7 mouse cellular contexts compared by ENCODE assay signal in genomic region chr16:32867919-32868552, GRCm38 (mm10). TPM values are rescaled to one million over a fixed set of nuclear protein-coding genes. Genes with fewer than 3 reads are reported as not detected.
DNase-seq lines count a peak whose midpoint lies in the region; ATAC-seq lines count a peak whose summit lies in the region.

No protein-coding gene starts in this region.

- H3K9ac ChIP-seq in embryonic facial prominence, embryonic 11.5 days (replicated peaks; ENCODE audit: low read length), result peak overlapping the region; percentile 68
- peak overlapping the region; percentile 79 for H3K9ac ChIP-seq in midbrain, embryonic 13.5 days (replicated peaks)

- peak; percentile 99 for ATAC-seq in embryonic facial prominence, embryonic 11.5 days (replicated peaks; ENCODE audit: insufficient number of reproducible peaks, low FRiP score, low TSS enrichment, low read depth)
- peak; percentile 97 for ATAC-seq in granulocyte monocyte progenitor cell, adult 5-6 weeks (replicated peaks; ENCODE audit: poor library complexity, severe bottlenecking)
- peak; percentile 99 for ATAC-seq in midbrain, embryonic 13.5 days

- WGBS in embryonic facial prominence, embryonic 11.5 days, result under 1% methylated on average over 35 of the region's 35 CpGs
- WGBS in limb, embryonic 10.5 days, result under 1% methylated on average over 35 of the region's 35 CpGs
- under 1% methylated on average over 35 of the region's 35 CpGs for WGBS in midbrain, embryonic 13.5 days

- H3K9me3 ChIP-seq in embryonic facial prominence, embryonic 11.5 days (replicated peaks; ENCODE audit: control insufficient read depth, low read length), result no peaks in the 10 kb centered on the region
- no peaks in the 10 kb centered on the region for H3K9me3 ChIP-seq in limb, embryonic 10.5 days (replicated peaks)
- no peaks in the 10 kb centered on the region for H3K9me3 ChIP-seq in midbrain, embryonic 13.5 days

- H3K4me1 ChIP-seq in embryonic facial prominence, embryonic 11.5 days (ENCODE audit: control insufficient read depth, insufficient read depth, low read length), result no peaks in the 10 kb centered on the region; the same call in 1 of the 2 replicates
- peaks cover 17% of the 10 kb centered on the region for H3K4me1 ChIP-seq in limb, embryonic 10.5 days
- peaks cover 25% of the 10 kb centered on the region for H3K4me1 ChIP-seq in midbrain, embryonic 13.5 days (replicated peaks)

- H3K27me3 ChIP-seq in embryonic facial prominence, embryonic 11.5 days (ENCODE audit: control insufficient read depth, insufficient read depth, low read length), result no peaks in the 10 kb centered on the region
- H3K27me3 ChIP-seq in limb, embryonic 10.5 days (ENCODE audit: low read depth, poor library complexity, severe bottlenecking), result no peaks in the 10 kb centered on the region
- no peaks in the 10 kb centered on the region for H3K27me3 ChIP-seq in midbrain, embryonic 13.5 days

- H3K36me3 ChIP-seq in embryonic facial prominence, embryonic 11.5 days (replicated peaks; ENCODE audit: control insufficient read depth, insufficient read depth, low read depth, low read length), result no peaks in the 10 kb centered on the region
- H3K36me3 ChIP-seq in limb, embryonic 10.5 days, result no peaks in the 10 kb centered on the region
- H3K36me3 ChIP-seq in midbrain, embryonic 13.5 days, result 0 out of 2 replicates have a peak, but pooled peaks cover 4% of the 10 kb centered on the region

- H3K4me3 ChIP-seq in embryonic facial prominence, embryonic 11.5 days (ENCODE audit: low read depth, low read length), result peak overlapping the region; percentile 66
- H3K4me3 ChIP-seq in limb, embryonic 10.5 days, result peak overlapping the region; percentile 94
- H3K4me3 ChIP-seq in midbrain, embryonic 13.5 days (replicated peaks), result peak overlapping the region; percentile 62

- H3K4me2 ChIP-seq in embryonic facial prominence, embryonic 11.5 days (ENCODE audit: low read depth, low read length), result peak overlapping the region; percentile 74
- H3K4me2 ChIP-seq in midbrain, embryonic 13.5 days (replicated peaks), result peak overlapping the region; percentile 72

- DNase-seq in adrenal gland, postnatal 14 days, result peak; percentile 95
- DNase-seq in embryonic facial prominence, embryonic 11.5 days (ENCODE audit: low spot score), result peak; percentile 95
- peak; percentile 92 for DNase-seq in kidney, adult 11 months
- DNase-seq in limb, embryonic 10.5 days (ENCODE audit: low spot score), result peak; percentile 90
- DNase-seq in spleen, adult 12 weeks (ENCODE audit: low spot score), result peak; percentile 72

- H3K27ac ChIP-seq in embryonic facial prominence, embryonic 11.5 days (replicated peaks; ENCODE audit: low read depth, low read length), result no peak overlapping the region
- peak overlapping the region; percentile 84 for H3K27ac ChIP-seq in limb, embryonic 10.5 days
- H3K27ac ChIP-seq in midbrain, embryonic 13.5 days, result peak overlapping the region; percentile 78

RNA-seq across cellular contexts. Expression of gene Fyttd1, which starts 9.3 kb away (rescaled TPM):
- total RNA-seq in adrenal gland, postnatal 14 days (2021), result 99.8 and 104 TPM in 2 replicates
- 147 and 156 TPM in 2 replicates for polyA plus RNA-seq in embryonic facial prominence, embryonic 11.5 days (2014; fragmentation: Nextera tagmentation; extraction: Ambion mirVana)
- 15.9 and 23.6 TPM in 2 replicates for total RNA-seq in granulocyte monocyte progenitor cell, adult 5-6 weeks (2014; fragmentation: Nextera tagmentation)
- total RNA-seq in granulocyte monocyte progenitor cell, adult 5-6 weeks (2017), result 58.2 and 68.9 TPM in 2 replicates
- 91.6 and 94.8 TPM in 2 replicates for polyA plus RNA-seq in limb, embryonic 10.5 days (2016; fragmentation: Nextera tagmentation; extraction: Ambion mirVana)
- 110 and 126 TPM in 2 replicates for polyA plus RNA-seq in midbrain, embryonic 13.5 days (2015; fragmentation: Nextera tagmentation; extraction: Ambion mirVana)

RNA-seq across cellular contexts. Expression of gene Rubcn, which starts 9.5 kb away (rescaled TPM):
- 27.9 and 32.7 TPM in 2 replicates for total RNA-seq in adrenal gland, postnatal 14 days (2021)
- polyA plus RNA-seq in embryonic facial prominence, embryonic 11.5 days (2014; fragmentation: Nextera tagmentation; extraction: Ambion mirVana), result 10.5 and 12.7 TPM in 2 replicates
- total RNA-seq in granulocyte monocyte progenitor cell, adult 5-6 weeks (2014; fragmentation: Nextera tagmentation), result 19.7 and 31.5 TPM in 2 replicates
- 10.4 and 12.9 TPM in 2 replicates for total RNA-seq in granulocyte monocyte progenitor cell, adult 5-6 weeks (2017)
- polyA plus RNA-seq in limb, embryonic 10.5 days (2016; fragmentation: Nextera tagmentation; extraction: Ambion mirVana), result 16.2 and 17.6 TPM in 2 replicates
- 26.2 and 29.2 TPM in 2 replicates for polyA plus RNA-seq in midbrain, embryonic 13.5 days (2015; fragmentation: Nextera tagmentation; extraction: Ambion mirVana)

RNA-seq across cellular contexts. Expression of gene Lrch3, which starts 45.9 kb away (rescaled TPM):
- total RNA-seq in adrenal gland, postnatal 14 days (2021), result 32.6 and 36.3 TPM in 2 replicates
- 31.7 and 32.2 TPM in 2 replicates for polyA plus RNA-seq in embryonic facial prominence, embryonic 11.5 days (2014; fragmentation: Nextera tagmentation; extraction: Ambion mirVana)
- 23.8 and 37.8 TPM in 2 replicates for total RNA-seq in granulocyte monocyte progenitor cell, adult 5-6 weeks (2014; fragmentation: Nextera tagmentation)
- total RNA-seq in granulocyte monocyte progenitor cell, adult 5-6 weeks (2017), result 12.1 and 16.8 TPM in 2 replicates
- 29.1 and 35.9 TPM in 2 replicates for polyA plus RNA-seq in limb, embryonic 10.5 days (2016; fragmentation: Nextera tagmentation; extraction: Ambion mirVana)
- 51.0 and 53.0 TPM in 2 replicates for polyA plus RNA-seq in midbrain, embryonic 13.5 days (2015; fragmentation: Nextera tagmentation; extraction: Ambion mirVana)

RNA-seq across cellular contexts. Expression of gene Smbd1, which starts 57.8 kb away (rescaled TPM):
- total RNA-seq in adrenal gland, postnatal 14 days (2021), result not detected in 2 replicates
- polyA plus RNA-seq in embryonic facial prominence, embryonic 11.5 days (2014; fragmentation: Nextera tagmentation; extraction: Ambion mirVana), result not detected in 2 replicates
- total RNA-seq in granulocyte monocyte progenitor cell, adult 5-6 weeks (2014; fragmentation: Nextera tagmentation), result not detected in 2 replicates
- total RNA-seq in granulocyte monocyte progenitor cell, adult 5-6 weeks (2017), result not detected in 2 replicates
- polyA plus RNA-seq in limb, embryonic 10.5 days (2016; fragmentation: Nextera tagmentation; extraction: Ambion mirVana), result not detected in 2 replicates
- polyA plus RNA-seq in midbrain, embryonic 13.5 days (2015; fragmentation: Nextera tagmentation; extraction: Ambion mirVana), result not detected in 2 replicates
